Mouse (Mus musculus) hindbrain, postnatal 0 days (tissue): ENCODE measurements around the gene Dmc1. TPM values are rescaled to one million over a fixed set of nuclear protein-coding genes. Genes with fewer than 3 reads are reported as not detected.
A peak's percentile ranks its signal among the peaks of the same experiment; 100 is the strongest.

Experiments used
- ATAC-seq: fragments of 200-750 bp; cut with Nextera tagmentation; 2 replicates; pipeline ENCODE4 v1.8.0; 2017; ENCODE audit warnings: mild to moderate bottlenecking, moderate TSS enrichment, moderate library complexity
- DNase-seq: peaks from one replicate; pipeline ENCODE4 v3.0.0-alpha.2; 2015; ENCODE audit warnings: low spot score
- H3K27ac ChIP-seq: fragments of 300-500 bp; sonication (generic); 2 replicates; pipeline ENCODE4 v1.5.1; 2014; ENCODE audit warnings: mild to moderate bottlenecking
- H3K27me3 ChIP-seq: fragments of 300-500 bp; sonication (generic); 2 replicates; pipeline ENCODE4 v1.6.1; 2014; ENCODE audit warnings: low read length, mixed read lengths; ENCODE audit not compliant: insufficient read depth
- H3K36me3 ChIP-seq: fragments of 300-500 bp; sonication (generic); 2 replicates; pipeline ENCODE4 v1.6.1; 2014; ENCODE audit warnings: low read length, mixed read lengths; ENCODE audit not compliant: insufficient read depth
- H3K4me1 ChIP-seq: fragments of 300-500 bp; sonication (generic); 2 replicates; pipeline ENCODE4 v1.6.1; 2014; ENCODE audit warnings: antibody characterized with exemption, low read length, mixed read lengths; ENCODE audit not compliant: insufficient read depth
- H3K4me2 ChIP-seq: fragments of 300-500 bp; sonication (generic); 2 replicates; pipeline ENCODE4 v1.6.1; 2014; ENCODE audit warnings: low read depth, mild to moderate bottlenecking, low read length, moderate library complexity, mixed read lengths
- H3K4me3 ChIP-seq: fragments of 300-500 bp; sonication (generic); 2 replicates; pipeline ENCODE4 v1.5.1; 2014; ENCODE audit warnings: low read length
- H3K9ac ChIP-seq: fragments of 300-500 bp; sonication (generic); replicated peaks from 2 replicates; pipeline ENCODE4 v1.6.1; 2014; ENCODE audit warnings: mild to moderate bottlenecking, low read length, moderate library complexity, mixed read lengths
- H3K9me3 ChIP-seq: fragments of 300-500 bp; sonication (generic); 2 replicates; pipeline ENCODE4 v1.6.1; 2016; ENCODE audit warnings: low read length, mixed read lengths
- CTCF ChIP-seq: IDR thresholded peaks from 2 replicates; pipeline ENCODE4 v1.5.1; 2016; ENCODE audit warnings: antibody characterized with exemption, control low read depth, low read depth
- WGBS: fragments of 180-500 bp; shearing (Covaris S2); extraction: QIAGEN DNeasy Blood & Tissue Kit; methylation state at CpG from one replicate; pipeline ENCODE4 v1.1.7; 2014; 5-methylcytosine and 5-hydroxymethylcytosine counted together
- microRNA-seq, 2 experiments: library from miRNA; unstranded; fragments of <30 nt; microRNA quantifications; one replicate each; pipeline ENCODE4; 2016
- polyA plus RNA-seq: library from polyadenylated mRNA; unstranded; fragments of >200 nt; fragmentation: Nextera tagmentation; extraction: Ambion mirVana; gene quantifications from 2 replicates; pipeline ENCODE4 v1.2.1, GENCODE M21; 2015
- total RNA-seq: library from RNA; depleted of rRNA; stranded (reverse); fragments of >200 nt; gene quantifications from 2 replicates; pipeline ENCODE4 v1.2.3, GENCODE M21; 2014; rRNA removed

Dmc1 gene
- total and polyA plus RNA-seq, 2 experiments from 2014 or later = 0.37 to 1.1 TPM

GRCm38 (mm10) chr15:79517710-79518109 is 87.2 kb downstream of the Dmc1 start:
- Histone ChIP-seq H3K9ac (no peak overlapping the region), H3K27ac (no peak overlapping the region), H3K4me2 (no peak overlapping the region), H3K4me1 (no peaks in the 10 kb centered on the region), H3K27me3 (peaks cover 30% of the 10 kb centered on the region), H3K36me3 (no peaks in the 10 kb centered on the region), H3K9me3 (no peaks in the 10 kb centered on the region), H3K4me3 (no peak overlapping the region)
- DNase-seq = no peak
- ATAC-seq = no peak
- TF ChIP-seq CTCF = no peak
- 27% methylated on average over 4 of the region's 4 CpGs for WGBS

- Histone ChIP-seq H3K27ac (no peak within 1 kb of the TSS), H3K27me3 (peaks cover 34% of the 10 kb centered on the region), H3K9ac (peak within 1 kb of the TSS; percentile 21; the same call in 1 of the 2 replicates), H3K9me3 (no peaks in the 10 kb centered on the region), H3K4me3 (peak within 1 kb of the TSS; percentile 41), H3K36me3 (no peaks in the 10 kb centered on the region), H3K4me1 (no peaks in the 10 kb centered on the region), H3K4me2 (peak within 1 kb of the TSS; percentile 85)
- ATAC-seq (peak; percentile 30), DNase-seq (peak; percentile 62)
- no peak for TF ChIP-seq CTCF
- WGBS = under 1% methylated on average over 69 of the region's 71 CpGs
Measured at GRCm38 (mm10) chr15:79516171-79517096, 88.5 kb downstream of the Dmc1 start, which contains the start of gene Kdelr3. Gene Kdelr3 (plus strand): TSS chr15:79516411.

- Histone ChIP-seq H3K4me3 (no peak overlapping the region), H3K9me3 (no peaks in the 10 kb centered on the region), H3K36me3 (no peaks in the 10 kb centered on the region), H3K9ac (no peak overlapping the region), H3K27ac (no peak overlapping the region), H3K4me2 (no peak overlapping the region), H3K27me3 (peaks cover 43% of the 10 kb centered on the region), H3K4me1 (no peaks in the 10 kb centered on the region)
- 13% methylated on average over 9 of the region's 9 CpGs for WGBS
- TF ChIP-seq CTCF = no peak
- DNase-seq (no peak), ATAC-seq (no peak)
Measured at GRCm38 (mm10) chr15:79513940-79514339, 91.0 kb downstream of the Dmc1 start.

GRCm38 (mm10) chr15:79511553-79512320 is 93.2 kb downstream of the Dmc1 start:
- Histone ChIP-seq H3K9me3 (no peaks in the 10 kb centered on the region), H3K4me3 (peak overlapping the region; percentile 40), H3K36me3 (no peaks in the 10 kb centered on the region), H3K4me2 (peak overlapping the region; percentile 73), H3K4me1 (no peaks in the 10 kb centered on the region), H3K27me3 (peaks cover 39% of the 10 kb centered on the region), H3K27ac (no peak overlapping the region), H3K9ac (0 out of 2 replicates have a peak overlapping the region, but pooled peaks have one; percentile 7)
- peak; percentile 95 for DNase-seq
- WGBS = 2% methylated on average over 61 of the region's 61 CpGs
- TF ChIP-seq CTCF = no peak
- peak; percentile 90 for ATAC-seq

Small RNA genes lying within 50 kb of the gene (microRNA-seq; reads per million reads assigned to microRNA genes)
- gene Gm27903 = 0 reads per million in 2 experiments

Other genes starting within 250 kb of the Dmc1 start
- gene Tmem184b, start 201.5 kb downstream of the Dmc1 start, total RNA-seq = 72.4 and 113 TPM in 2 replicates
- 26.6 and 31.6 TPM in 2 replicates for gene Tmem184b, start 201.5 kb downstream of the Dmc1 start, polyA plus RNA-seq
- gene Csnk1e, start 149.5 kb downstream of the Dmc1 start, total RNA-seq = 323 and 374 TPM in 2 replicates
- gene Csnk1e, start 149.5 kb downstream of the Dmc1 start, polyA plus RNA-seq = 158 and 178 TPM in 2 replicates
- 0.50 and 0.94 TPM in 2 replicates for gene Kcnj4, start 99.9 kb downstream of the Dmc1 start, total RNA-seq
- not detected in 2 replicates for gene Kcnj4, start 99.9 kb downstream of the Dmc1 start, polyA plus RNA-seq
- gene Kdelr3, start 88.7 kb downstream of the Dmc1 start, total RNA-seq = 6.4 and 9.6 TPM in 2 replicates
- gene Kdelr3, start 88.7 kb downstream of the Dmc1 start, polyA plus RNA-seq = 8.1 and 9.5 TPM in 2 replicates
- gene Ddx17, start 58.4 kb downstream of the Dmc1 start, total RNA-seq = 291 and 334 TPM in 2 replicates
- gene Ddx17, start 58.4 kb downstream of the Dmc1 start, polyA plus RNA-seq = 33.5 and 34.2 TPM in 2 replicates
- gene Fam227a, start 53.8 kb upstream of the Dmc1 start, total RNA-seq = 6.4 and 8.4 TPM in 2 replicates
- 2.1 and 3.1 TPM in 2 replicates for gene Fam227a, start 53.8 kb upstream of the Dmc1 start, polyA plus RNA-seq
- 48.2 and 54.2 TPM in 2 replicates for gene Cby1, start 54.1 kb upstream of the Dmc1 start, total RNA-seq
- 91.5 and 92.0 TPM in 2 replicates for gene Cby1, start 54.1 kb upstream of the Dmc1 start, polyA plus RNA-seq
- gene Tomm22, start 65.8 kb upstream of the Dmc1 start, total RNA-seq = 139 and 149 TPM in 2 replicates
- 239 and 241 TPM in 2 replicates for gene Tomm22, start 65.8 kb upstream of the Dmc1 start, polyA plus RNA-seq
- 53.3 and 57.9 TPM in 2 replicates for gene Josd1, start 82.8 kb upstream of the Dmc1 start, total RNA-seq
- gene Josd1, start 82.8 kb upstream of the Dmc1 start, polyA plus RNA-seq = 18.1 and 20.0 TPM in 2 replicates
- 88.2 and 91.7 TPM in 2 replicates for gene Gtpbp1, start 85.7 kb upstream of the Dmc1 start, total RNA-seq
- gene Gtpbp1, start 85.7 kb upstream of the Dmc1 start, polyA plus RNA-seq = 36.7 and 38.3 TPM in 2 replicates
- 43.6 and 45.4 TPM in 2 replicates for gene Sun2, start 137.4 kb upstream of the Dmc1 start, total RNA-seq
- 4.5 and 5.5 TPM in 2 replicates for gene Sun2, start 137.4 kb upstream of the Dmc1 start, polyA plus RNA-seq
- gene Dnal4, start 172.7 kb upstream of the Dmc1 start, total RNA-seq = 42.7 and 50.3 TPM in 2 replicates
- 54.0 and 56.7 TPM in 2 replicates for gene Dnal4, start 172.7 kb upstream of the Dmc1 start, polyA plus RNA-seq
- gene Nptxr, start 199.7 kb upstream of the Dmc1 start, total RNA-seq = 226 and 245 TPM in 2 replicates
- 59.9 and 68.5 TPM in 2 replicates for gene Nptxr, start 199.7 kb upstream of the Dmc1 start, polyA plus RNA-seq
- gene Npcd, start 229.1 kb upstream of the Dmc1 start, total RNA-seq = 5.4 and 12.6 TPM in 2 replicates
- gene Npcd, start 229.1 kb upstream of the Dmc1 start, polyA plus RNA-seq = 2.4 and 2.7 TPM in 2 replicates
- 92.4 and 107 TPM in 2 replicates for gene Cbx6, start 229.6 kb upstream of the Dmc1 start, total RNA-seq
- gene Cbx6, start 229.6 kb upstream of the Dmc1 start, polyA plus RNA-seq = 51.6 and 56.6 TPM in 2 replicates